Mouse (Mus musculus) layer of hippocampus, postnatal 10 days (tissue): ENCODE results near the gene Dstyk. TPM values are rescaled to one million over a fixed set of nuclear protein-coding genes. Genes with fewer than 3 reads are reported as not detected.

Source experiments
- DNase-seq, 2 experiments: peaks; one replicate each; pipeline ENCODE4 v3.0.0; 2021; ENCODE audit warnings: low spot score in 2 of 2
- long read RNA-seq: library from polyadenylated mRNA; stranded (forward); transcript quantifications from one replicate; pipeline ENCODE4 v2.0.0, GENCODE M21; 2023
- total RNA-seq, 2 experiments: library from RNA; stranded (reverse); gene quantifications; 2 replicates each; pipeline ENCODE4 v1.2.3; 2021

The Dstyk gene
- total RNA-seq = 10 to 100 TPM; 31.0 to 34.9 TPM
- long read RNA-seq, full-length matches to known transcripts = 3 of 10 reads
- long read RNA-seq, partial matches to known transcripts = 1 of 10 reads
- long read RNA-seq, other reads (novel, unspliced or antisense) = 6 of 10 reads

DNA sequence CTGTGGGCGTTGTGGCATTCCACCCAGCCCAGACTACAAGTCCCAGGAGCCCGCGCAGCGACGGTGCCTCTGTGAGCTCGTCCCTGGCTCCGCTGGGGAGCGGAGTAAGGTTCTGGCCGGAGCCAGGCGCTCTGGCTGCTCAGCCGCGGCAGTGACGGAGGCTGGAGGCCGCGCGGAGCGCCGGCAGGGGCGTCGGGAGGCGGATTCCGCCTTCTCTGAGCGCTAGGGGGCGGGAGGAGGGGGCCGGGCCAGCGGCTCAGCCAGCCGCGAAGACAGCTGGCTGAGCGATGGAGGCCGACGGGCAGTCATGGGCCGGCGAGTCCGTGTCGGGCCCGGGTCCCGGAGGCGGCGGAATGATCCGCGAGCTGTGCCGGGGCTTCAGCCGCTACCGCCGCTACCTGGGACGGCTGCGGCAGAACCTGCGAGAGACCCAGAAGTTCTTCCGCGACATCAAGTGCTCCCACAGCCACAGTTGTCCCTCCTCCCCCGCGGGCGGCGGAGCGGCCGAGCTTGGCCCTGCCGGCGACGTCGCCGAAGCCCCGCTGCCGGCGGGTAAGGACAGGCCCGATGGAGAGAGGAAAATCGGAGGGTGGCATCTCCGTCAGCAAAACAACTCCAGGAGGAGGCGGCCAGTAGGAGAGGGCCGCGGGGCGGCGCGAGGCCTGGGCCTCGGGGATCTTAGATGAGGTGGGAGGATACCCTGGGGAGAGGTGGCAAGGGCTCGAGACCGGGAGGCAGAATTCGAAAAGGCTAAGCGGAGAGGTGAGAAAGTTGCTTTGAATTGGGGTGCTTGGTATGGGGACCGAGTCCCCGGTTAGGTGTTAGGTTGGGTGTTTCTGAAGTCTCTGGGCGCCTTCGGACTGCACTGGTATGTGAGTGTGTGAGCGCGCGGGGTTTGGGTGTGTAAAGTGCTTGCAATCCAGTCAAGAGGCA is at the start of gene Dstyk:
Gene Dstyk (plus strand): TSS at position 237 of the 933 bp plus-strand sequence.
- peak; percentile 89 to 92 for DNase-seq

DNA sequence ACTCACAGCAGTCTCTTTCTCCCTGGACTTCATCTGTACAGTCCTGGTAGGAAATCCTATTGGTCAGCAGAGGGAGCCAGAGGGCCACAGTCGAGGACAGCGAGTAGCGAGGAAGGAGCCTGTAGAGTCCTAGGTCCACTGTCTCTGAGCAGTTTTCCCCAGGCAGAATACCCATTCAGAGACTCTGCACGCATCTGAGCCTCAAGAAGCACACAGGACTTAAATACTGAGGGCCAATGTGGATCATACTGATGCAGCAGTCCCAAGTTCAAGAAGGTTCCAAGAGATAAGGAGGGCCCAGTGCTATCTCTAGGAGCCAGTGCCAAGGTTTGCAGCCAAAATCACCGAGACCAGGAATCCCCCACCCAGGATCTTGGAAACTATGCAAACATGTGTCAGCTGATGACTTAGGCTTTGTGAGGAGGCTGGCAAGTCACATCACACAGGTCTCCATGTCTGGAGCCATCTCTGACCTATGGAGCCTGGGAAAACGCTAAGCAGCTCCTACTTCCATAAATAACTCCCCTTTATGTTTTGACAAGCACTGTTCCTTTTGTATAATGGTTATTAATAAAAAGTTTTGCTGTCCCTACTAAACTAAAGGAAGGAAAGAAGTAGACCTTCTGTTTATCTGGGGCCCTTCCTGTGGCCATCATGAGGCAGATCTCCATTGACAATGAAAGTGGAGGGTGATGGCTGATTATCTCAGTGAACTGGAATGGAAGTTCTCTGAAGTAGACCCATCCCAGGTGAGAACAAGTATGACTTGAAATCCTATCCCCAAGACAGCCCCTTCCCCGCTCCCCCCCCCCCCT is 49.5 kb upstream of the Dstyk start:
- DNase-seq = peak; percentile 86 to 88

DNA sequence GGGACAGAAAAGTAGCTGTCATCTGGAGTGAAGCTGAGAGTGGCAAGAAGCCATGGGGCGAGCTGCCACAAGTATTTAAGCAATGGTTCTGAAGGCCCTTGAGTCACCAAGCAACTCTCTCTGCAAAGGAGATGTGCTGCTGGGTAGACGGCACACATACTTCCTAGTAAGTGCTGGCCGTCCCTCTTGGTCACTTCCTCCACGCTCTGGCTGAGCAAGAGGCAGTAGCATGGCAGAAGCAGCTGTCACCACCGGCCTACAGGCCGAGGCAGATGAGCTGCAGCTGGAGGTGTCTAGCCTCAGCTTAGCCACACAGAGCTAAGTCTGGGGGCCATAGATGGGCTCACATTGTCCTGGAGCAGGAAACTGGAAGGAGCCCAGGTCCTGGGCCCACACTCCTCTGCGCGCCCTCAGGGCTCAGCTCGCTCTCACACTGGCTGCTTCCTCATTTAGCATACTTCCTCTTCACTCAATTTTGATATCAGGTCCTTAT is 46.6 kb upstream of the Dstyk start:
- no peak for DNase-seq

DNA sequence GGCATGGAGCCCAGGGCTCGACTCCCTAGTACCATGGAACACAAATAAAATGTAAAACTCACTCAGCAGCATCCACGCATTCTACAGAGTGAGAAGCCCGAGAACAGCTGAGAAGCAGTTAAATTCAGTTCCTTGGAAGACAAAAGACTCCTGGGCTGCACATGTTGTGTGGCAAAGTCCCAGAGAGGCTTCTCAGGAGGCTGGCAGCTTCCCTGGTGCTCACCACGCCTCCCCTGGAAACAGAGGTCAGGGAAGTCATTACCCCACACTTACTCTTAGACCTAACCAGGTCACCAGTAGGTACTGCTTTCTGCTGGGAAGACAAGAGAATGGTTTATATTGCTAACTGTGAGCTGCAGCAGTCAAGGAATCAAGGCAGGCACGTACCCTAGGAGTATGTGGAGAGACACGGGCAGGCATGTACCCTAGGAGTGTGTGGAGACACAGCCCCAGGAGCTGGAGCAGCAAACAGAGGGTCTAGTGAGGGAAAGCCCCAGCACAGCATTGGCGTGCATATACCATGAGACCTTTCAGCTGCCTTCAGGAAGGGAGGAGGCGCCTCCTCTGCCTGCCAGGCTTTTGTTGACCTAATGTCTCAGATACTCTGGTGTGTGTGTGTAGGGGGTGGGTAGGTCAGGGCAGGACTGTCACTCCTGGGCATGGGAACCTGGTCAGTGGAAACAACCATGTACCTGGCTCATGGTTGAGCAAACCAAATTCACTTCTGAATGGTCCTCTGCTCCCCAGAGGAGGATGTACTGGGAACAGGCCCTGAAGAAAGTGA is 45.9 kb upstream of the Dstyk start:
- no peak for DNase-seq

DNA sequence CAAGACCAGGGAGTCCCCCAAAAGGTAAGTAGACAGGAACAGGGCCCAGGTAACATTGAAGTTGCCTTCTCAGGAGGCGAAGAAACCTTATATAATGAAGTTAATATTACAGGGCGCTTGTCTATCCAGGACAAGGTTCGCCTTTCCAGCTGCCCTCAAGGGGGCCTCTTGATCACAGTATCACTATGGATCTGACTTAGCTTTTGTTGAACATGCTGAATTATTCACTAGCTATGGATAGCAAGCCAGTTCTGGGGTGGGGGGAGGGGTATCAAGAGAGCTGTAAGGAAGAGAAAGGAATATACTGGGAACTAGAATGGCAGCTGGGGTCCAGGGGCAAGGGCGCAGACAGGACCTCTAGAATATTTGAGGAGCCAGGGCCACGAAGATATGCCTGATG is 45.0 kb upstream of the Dstyk start:
- DNase-seq = no peak

DNA sequence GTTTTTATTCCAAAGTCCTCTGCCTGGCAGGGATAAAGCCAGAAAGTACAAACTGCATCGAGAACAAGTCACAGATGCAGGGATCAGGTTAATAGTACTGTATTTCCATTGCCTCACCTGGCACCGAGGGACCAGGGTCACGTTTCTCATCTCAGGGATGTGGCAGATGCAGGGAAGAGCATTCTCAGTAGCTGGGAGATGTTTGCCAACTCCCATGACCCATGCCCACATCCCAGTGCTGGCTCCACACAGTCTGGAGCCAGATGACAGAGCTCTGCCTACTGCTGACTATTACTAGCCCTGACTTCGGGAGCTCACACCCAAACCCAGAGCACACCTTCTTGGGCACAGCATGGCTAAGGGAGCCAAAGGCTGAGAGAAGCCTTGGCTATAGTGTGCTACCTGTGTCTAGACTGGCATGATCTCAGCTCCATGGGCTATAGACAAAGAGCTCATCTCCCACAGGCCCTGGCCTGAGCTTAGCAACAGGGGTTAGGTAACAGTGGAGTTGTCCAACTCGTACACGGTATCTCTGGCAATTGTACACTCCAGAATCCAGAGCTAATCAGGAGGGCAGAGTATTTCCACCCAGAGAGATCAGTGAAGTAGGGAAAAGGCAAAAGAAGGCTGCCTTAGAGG is 44.3 kb upstream of the Dstyk start:
- DNase-seq = no peak

DNA sequence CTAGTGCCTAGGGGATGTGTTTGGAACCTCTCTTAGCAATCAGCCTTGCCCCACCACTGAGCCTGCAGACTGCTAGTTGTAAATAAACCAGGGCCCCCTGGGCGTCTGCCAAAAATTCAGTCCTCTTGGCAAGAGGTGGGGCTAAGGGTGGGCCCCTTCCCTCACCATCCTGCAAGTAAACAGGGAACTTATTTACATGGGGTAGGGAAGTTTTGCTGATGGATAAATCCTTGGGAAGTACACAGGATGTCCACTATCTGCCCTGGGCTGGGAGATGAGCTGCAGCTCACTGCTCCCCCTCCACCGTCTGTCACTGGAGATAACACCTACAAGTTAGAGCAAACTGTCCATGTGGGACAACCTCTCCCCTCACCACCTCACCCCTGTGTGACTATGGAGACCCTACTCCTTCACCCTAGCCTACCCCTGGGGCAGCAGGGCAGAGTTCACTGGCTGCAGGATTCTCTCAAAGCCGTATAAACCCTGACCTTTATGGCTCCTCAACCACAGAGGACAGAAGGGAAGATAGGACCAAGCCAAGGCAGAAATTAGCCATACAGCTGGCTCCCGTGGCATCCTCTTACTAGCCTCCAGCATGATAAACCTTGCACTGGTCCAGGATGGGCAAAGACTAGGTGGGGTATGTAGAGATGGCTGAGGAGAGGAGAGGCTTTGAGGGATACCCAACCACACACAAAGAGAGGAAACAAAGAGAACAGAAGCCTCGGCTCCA is 43.0 kb upstream of the Dstyk start:
- DNase-seq = no peak

DNA sequence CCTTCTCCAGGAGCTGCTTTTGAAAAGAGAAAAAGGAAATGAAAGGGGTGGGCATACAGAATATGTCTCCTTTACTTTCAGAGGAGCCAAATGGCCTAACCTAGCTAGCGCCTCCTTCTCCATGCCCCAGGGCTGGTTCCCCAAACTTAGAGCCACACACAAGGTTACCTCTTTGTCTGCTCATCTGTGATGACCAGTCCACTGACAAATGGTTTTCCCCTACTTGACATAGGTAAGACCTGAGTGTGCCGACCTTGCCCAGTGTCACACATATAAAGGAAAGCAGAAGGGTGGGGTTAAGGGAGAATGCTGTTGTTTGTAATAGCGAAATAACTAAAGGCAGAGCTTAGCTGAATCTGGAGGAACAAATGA is 42.5 kb upstream of the Dstyk start:
- DNase-seq = no peak

DNA sequence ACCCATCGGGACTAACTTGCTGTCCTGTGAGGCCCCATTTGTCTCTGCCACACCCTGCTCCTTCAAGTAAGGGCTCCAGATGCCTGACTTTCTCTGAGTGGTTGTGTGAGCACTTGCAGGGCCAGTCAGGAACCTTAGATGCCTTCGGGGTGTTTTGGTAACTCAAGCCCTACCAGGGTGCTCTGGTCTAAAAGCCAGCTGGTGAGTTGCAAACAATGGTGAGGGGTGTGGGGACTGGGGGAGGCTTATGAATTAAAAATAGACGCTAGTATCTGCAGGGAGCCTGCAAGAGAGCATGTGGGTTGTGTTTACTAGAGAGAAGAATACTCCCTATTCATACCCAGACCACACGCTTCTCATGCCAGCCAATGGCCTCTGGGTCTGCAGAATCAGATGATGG is 42.1 kb upstream of the Dstyk start:
- no peak for DNase-seq

DNA sequence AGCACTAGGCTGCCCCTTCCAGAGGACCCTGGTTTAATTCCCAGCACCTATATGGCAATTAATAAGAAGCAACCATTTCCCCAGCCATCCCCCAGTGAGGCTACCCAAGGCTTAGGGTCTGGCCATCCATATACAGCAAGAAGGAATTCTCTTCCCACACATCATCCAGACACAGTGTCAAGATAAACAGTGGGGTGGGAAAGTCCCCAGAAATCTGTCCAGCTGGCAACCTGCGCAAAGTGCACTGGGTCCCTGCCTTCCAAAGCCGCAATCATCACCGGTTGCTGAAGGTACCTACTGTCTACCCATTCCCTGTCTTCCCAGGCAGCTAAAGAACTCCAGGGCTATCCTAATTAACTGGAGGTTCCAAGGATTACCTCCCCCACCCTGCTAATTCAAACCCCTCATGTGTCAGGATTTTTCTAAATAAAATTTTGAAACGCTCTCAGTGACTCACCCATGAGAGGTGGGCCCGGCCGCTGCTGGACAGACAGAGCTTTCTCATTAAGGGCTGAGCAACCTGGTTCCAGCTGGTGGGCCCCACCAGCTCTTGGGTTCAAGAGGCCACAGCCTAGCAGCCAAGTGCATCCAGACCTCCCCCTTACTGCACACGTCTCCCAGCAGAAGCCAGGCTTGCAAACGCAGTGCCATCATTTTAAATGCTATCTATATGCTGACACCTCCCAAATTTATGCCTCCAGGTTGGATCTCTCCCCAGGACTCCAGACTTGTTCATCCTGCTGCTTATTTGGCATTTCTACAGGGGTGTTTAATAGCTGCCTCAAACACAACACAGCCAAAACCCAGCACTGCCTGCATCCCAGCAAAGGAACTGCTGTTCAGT is 40.9 kb upstream of the Dstyk start:
- no peak for DNase-seq

DNA sequence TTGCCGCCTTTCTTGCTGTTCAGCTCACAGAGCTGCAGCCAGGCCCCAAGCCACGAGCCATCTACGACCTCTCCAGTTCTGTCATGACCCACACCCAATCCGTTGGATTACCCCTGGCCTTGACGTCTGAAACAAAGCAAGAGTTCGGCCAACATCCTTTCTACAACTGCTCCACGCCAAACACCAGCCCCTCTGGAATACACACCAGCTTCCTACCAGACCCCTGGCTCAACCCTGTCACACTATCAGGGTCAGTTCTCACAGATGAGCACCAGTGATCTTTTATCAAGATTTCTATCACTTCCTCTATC is 40.3 kb upstream of the Dstyk start:
- DNase-seq = no peak

DNA sequence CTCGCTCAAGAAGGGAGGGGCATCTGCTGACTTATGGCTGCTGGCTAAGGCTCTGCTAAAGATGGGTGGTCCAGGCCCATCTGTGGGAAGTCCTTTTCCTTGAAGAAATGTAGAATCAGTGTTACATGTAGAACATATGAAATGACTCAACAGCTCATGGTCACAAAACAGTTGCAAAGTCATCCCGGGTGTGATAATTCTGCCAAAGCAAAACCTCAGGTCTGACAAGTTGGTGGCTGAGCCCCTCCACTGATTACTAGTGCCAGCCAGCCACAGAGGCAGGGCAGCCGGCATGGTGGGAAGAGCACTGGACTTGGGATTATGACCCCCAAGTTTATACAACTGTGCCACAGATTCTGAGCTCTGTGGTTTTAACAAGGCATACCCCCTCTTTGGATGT is 39.5 kb upstream of the Dstyk start:
- no peak for DNase-seq

DNA sequence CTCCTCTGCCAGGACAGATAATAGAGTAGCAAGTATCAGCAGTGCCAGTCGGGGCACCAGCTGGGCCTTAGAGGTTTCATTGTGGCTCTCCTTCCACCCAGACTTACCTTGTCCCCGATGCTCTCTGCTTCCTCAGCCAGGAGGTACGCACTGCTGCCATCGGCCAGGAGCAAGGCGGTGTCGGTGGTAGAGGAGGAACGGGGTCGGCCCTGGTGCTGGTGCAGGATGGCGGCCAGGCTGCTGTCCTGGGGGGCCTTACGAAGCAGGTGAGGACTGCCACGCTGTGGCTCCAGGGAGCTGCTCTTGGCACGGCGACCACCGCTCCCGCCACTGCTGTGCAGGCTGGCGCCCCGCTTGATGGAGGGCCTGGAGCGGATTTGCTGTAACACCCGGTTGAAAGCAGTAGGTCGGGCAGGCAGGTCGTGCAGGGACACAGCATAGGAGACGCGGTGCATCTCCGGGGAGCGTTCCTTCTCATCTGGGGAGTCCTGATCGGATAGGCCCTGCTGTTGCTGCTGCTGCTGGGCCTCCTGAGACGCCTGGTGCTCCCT is 36.7 kb upstream of the Dstyk start:
- DNase-seq = no peak

DNA sequence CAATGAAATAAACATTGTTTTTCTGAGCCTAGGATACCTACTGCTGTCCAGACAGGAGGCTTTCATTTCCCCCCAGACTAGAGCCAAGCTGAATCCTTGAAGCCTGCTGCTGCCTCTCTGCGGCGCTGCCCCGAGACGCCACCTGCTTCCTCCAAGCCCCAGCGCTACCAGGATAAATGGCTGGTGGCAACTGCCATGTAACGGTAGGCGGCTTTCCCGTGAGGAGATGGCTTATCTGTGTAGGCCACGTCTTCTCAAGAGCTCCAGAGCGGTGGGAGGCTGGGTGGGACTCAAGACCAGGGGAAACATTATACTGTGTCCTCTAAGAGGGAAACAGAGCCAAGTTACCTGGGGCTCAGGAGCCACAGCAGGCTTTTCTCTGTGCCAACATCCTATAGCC is 35.4 kb upstream of the Dstyk start:
- DNase-seq = no peak

DNA sequence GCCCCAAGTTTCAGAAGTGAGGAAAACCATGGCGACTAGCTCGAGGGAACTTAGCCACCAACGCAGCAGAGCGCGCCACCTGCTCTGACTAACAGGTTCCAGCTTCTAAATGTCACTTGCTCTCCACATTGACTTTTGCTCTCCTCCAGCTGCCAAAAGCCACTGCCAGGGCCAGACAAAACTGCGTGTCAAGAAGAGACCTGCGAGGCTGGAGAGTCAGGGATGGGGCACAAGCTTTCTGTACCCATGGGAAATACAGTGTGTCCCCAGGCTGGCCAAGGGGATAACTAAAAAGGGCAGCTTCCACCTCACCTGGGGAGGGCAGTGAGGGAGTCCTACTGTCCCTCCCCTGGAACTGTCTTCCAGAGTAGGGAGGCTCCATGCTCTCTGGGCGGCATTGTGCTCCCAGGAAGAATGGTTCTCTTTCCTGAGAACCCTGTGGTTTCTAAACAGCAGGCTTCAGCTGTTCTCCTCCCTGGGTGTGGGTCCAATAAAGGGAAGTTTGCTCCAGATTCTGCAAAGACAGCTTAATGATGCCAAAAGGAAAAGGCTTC is 33.3 kb upstream of the Dstyk start:
- DNase-seq = no peak

DNA sequence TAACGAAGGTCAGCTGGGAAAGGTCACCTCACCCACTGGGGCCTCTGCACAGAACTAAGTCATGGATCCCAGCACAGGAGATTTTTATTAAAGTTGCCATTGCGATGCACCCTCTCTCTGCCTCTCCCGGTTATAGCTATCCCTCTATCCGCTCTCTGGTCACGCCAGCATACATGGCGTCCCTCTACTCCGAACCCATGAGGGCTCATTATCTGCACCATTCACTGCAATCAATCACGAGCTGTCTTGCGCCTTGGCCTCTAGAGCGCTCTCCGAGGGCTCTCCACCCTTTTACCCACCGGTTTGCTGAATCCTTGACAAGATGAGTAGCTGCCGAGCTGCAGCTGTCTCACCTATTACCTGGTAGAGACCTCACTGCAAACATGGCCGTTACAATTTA is 32.1 kb upstream of the Dstyk start:
- peak; percentile 16 to 19 for DNase-seq

DNA sequence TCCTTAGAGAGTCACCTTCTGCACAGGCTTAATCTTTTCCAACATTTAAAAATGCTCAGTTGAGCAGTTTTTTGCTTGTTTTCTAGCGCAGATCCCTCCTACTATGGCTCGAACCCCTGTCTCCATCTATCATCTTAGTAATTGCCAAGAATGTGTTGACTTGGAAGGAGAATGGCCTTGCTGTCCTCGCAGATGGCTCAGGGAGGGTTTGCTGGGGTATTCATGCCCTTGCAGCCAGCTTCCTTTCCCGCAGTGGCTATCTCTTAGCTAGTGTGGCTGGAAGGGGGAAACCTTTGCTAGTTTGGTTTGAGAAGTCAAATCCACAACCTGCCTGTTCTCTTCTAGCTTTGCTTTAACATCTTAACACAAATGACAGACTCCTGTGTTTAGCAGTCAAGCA is 31.6 kb upstream of the Dstyk start:
- peak in 1 of 2 experiments; percentile 22 for DNase-seq

DNA sequence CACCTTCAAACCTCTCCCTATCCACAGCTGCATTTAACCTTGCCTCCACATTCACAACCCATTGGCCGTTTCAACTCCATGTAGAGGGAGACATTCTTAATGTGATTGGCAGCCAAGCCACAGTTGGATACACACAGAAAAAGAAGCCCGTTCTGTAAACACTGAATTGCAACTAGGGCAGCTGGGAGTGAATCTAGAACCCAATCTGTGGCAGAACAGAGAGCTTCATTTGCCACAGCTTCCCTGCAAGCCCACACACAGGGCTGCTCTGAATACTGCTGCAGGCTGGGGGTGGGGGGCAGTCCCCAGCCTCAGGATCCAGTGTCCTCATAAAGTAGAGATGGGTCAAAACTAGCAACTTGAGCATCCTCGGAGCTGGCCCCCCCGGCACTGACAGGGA is 31.1 kb upstream of the Dstyk start:
- DNase-seq = peak in 1 of 2 experiments; percentile 51

DNA sequence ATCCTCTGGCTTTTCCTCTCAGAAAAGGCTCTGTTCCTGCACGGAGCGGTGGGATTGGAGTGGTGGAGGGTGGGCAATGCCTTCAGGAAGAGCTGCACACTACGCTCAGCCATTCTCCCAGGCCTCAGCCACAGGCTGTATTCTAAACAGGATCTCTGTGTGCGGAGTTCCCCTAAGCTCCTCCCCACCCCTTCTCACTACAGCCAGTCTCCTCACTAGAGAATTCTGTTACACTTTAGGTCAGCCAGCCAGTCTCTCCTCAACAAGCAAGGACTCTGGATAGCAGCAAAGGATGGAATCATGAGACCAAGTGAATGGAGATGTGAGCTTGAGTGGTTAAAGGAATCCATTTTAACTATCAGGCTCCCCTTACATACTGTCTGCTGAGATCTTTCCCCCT is 29.4 kb upstream of the Dstyk start:
- DNase-seq = peak; percentile 38
